Mouse (Mus musculus) heart, postnatal 25 days (tissue): ENCODE measurements around the gene D630045J12Rik. TPM values are rescaled to one million over a fixed set of nuclear protein-coding genes. Genes with fewer than 3 reads are reported as not detected.

Experiments
- DNase-seq: peaks from one replicate; pipeline ENCODE4 v3.0.0; 2022; ENCODE audit warnings: low spot score
- intact Hi-C: fragments of 180-260 bp; cut with DNase I; formaldehyde crosslinking; loops from one replicate; pipeline ENCODE4 v1.15.1; 2025
- total RNA-seq, 2 experiments: library from RNA; stranded (reverse); gene quantifications; 2 replicates each; pipeline ENCODE4 v1.2.3; 2021

D630045J12Rik gene
- total RNA-seq: 1 to 10 TPM; 1.2 to 1.7 TPM

DNA sequence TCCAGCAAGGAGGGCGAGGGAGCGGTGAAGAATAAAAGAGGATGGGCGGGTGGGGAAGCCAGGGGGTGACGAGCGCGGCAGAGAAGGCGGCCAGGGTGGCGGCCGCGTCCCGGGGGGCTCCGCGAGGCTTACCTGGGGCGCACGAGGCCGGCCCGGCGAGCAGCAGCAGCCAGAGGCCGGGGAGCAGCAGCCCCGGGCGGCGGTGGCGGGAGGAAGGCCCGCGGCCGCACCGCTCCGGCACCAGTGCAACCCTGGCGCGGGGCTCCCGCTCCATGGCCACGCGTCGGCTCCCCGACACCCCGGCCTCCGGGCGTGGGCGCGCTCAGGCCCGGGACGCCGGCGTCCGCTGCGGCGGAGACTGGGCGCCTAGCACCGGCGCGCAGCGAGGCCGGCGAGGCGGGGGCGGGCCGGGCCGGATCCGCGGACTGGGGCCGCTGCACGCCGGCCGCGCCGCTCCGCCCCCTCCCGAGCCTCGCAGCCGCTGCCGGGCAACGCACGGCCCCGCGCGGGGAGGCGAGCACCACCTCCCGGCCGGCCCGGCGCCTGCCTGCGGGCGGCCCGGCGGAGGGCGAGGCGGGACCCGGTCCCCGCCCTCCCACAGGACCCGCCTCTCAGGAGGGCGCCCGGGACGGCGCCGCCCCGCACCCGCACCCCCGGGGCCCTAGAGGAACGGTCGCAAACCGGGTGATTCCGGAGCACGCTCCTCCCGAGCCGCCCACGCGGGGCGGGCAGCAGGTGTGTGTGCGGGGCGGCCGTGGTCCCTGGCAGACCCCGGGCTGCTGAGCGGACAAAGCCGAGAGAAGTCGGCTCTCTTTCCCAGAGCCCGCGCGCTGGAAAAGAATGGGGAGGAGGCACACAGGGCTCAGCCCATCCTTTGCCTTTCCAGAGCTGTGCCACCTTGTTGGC is at the start of gene D630045J12Rik:
D630045J12Rik (minus strand) TSS at position 274 of the 906 bp plus-strand sequence.
- intact Hi-C loops: loop anchor here (2.0 kb wide), 1 partner anchor 95 kb away; no protein-coding TSS in a partner anchor
- peak; percentile 62 for DNase-seq

DNA sequence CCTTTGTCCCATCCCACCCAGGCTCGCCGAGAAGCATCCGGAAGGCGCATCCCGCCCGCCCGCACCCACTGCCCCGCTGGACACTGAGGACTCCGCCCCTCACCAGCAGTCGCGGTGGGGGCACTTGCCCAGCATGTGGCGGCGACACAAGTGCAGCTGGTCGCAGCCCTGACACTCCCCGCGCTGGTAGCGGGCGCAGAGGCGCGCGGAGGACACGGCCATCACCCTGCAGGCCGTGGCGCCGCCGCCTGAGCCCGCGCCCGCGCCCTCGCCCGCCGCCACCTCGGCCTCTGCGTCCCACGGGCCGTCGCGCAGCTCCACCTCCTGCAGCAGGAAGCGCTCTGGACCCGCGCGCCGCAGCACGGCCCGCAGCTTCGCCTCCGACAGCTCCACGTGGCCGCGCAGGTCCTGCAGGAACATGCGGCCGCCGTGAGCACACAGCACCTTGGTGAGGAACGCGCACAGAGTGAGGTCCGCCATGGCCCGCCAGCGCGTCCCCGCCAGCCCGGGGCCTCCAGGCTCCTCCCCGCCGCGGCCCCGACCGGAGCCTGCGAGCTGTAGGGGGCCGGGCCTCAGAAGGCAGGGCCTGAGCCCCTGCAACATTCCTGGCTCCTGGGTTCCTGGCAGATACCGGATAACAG is 45.1 kb upstream of the D630045J12Rik start, which contains the start of gene Zc3hav1l:
Zc3hav1l (minus strand) TSS at position 499 of the 641 bp plus-strand sequence.
- intact Hi-C loops: loop anchor here (5.0 kb wide), 1 partner anchor 58 kb away; no protein-coding TSS in a partner anchor
- peak; percentile 56 for DNase-seq

DNA sequence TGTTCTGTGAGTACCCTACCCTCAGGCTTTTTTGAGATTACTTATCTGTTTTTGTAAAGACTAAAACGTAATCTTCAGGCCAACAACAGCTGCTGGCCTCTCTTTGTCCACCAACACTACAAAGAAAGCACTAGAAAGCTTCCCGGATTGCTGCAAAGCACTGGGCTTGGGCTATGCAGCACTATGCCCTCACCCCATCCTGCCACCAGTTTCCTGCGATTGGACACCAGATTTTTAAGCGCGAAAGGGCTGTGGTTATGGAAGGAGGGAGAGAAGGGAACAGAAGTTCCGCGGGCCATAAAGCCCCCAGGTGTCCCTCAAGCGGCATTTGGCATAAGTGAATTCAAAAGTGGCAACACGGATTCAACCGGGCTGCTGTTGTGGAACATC is 44.4 kb upstream of the D630045J12Rik start:
- intact Hi-C loops: loop anchor here (5.0 kb wide), 1 partner anchor 59 kb away; no protein-coding TSS in a partner anchor
- DNase-seq: no peak

DNA sequence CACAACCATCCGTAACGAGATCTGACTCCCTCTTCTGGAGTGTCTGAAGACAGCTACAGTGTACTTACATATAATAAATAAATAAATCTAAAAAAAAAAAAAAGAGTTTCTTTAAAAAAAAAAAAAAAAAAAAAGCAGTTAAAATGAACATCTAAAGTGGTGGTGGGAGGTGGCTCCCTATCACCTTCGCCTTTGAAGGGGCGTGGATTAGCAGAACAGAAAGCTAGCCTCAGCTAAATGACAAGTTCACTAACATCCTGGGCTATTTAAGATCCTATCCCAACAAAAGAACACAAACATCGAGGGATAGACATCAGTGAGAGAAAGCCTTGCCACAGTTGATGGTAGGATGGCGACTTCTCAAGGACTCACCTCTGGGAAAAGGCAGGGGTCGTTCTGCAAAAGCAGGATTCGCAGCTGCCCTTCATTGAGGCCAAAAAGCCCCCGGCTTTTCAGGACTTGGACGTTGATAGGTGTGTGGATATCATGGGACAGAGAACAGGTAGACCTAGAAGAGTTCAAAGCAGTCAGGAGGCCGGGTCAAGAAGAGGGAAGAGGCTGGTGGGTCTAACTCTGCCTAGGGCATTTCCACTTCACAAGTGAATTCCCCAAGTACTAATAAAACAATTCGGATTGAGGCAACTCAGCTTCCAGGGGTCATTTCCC is 43.9 kb upstream of the D630045J12Rik start:
- intact Hi-C loops: loop anchor here (5.0 kb wide), 1 partner anchor 60 kb away; no protein-coding TSS in a partner anchor
- DNase-seq: no peak

DNA sequence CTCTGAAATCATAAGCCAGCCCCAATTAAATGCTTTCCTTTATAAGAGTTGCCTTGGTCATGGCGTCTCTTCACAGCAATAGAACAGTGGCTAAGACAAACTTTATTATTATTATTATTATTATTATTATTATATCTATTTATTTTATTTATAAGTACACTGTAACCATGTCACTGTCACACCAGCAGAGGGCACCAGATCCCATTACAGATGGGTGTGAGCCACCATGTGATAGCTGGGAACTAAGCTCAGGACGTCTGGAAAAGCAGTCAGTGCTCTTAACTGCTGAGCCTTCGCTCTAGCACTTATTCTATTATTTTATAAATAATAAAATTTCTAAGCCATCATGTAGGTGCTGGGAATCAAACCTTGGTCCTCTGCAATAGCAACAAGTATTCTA is 39.9 kb upstream of the D630045J12Rik start:
- no peak for DNase-seq

DNA sequence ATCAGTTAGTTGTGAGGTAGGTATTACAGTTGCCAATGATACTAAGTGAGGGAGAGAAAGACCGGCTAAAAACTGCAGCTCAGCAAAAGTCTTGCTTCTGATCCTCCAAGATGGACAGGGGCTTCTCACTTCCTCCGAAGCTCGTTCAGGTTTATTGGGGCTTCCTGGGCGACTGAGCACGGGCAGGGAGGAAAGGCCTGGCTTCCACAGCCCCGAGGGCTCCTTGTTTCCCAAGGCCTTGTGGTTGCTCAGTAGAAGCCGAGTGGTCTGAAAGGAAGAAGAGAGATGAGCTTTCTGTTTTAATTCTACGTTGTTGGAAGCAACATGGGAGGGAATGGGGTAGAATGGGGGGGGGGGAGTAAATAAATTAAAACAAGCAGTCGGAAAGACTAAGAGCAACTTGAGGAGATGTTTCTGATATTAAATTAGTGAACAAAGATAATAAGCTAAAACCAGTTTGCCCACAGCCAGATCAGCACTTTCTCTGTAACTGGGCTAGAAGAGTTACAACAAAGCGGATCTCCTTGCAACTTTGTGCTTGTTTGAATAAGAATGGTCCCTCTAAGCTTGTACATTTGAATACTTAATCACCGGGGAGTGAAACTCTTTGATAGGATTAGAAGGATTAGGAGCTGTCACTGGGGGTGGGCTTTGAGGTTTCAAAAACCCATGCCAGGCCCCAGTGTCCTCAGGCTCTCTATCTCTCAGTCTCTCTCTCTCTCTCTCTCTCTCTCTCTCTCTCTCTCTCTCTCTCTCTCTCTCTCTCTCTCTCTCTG is 39.2 kb upstream of the D630045J12Rik start:
- intact Hi-C loops: no loop called here
- DNase-seq: no peak

More for the DNA sequence above, 39.9 kb upstream of the D630045J12Rik start:
- intact Hi-C loops: no loop called here

DNA sequence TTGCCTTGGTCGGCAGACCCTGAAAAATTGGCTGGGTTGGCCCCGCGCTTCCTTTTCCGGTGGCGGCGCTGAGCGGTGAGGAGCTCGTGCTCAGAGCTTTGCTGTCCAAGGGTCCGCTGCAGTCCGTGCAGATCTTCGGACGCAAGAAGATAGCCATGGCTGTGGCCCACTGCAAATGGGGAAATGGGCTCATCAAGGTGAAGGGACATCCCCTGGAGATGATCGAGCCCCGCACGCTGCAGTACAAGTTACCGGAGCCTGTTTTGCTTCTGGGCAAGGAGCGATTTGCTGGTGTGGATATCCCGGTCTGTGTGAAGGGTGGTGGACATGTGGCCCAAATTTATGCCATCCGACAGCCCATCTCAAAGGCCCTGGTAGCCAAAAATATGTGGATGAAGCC is 30.6 kb upstream of the D630045J12Rik start:
- DNase-seq: no peak

DNA sequence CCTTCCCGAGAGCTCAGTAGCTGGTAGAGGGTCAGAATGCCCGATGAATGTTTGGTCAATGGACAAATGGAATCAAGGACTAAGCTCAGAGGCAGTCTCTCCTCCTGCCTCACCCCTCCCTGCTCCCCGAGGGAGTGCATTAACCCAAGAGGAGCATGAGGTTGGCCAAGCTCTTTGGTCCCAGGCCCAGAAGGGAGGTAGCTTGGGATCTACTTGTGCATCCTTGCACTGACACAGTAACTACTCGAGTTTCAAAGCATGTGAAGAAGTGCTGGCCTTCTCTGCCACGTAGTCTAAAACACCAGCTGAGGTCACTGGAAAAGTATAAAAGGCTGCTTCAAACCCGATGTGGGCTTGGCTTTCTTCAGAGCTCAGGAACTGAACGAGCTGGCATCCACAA is 10.7 kb upstream of the D630045J12Rik start:
- DNase-seq: no peak
- intact Hi-C loops: no loop called here

More for the DNA sequence above, 30.6 kb upstream of the D630045J12Rik start:
- intact Hi-C loops: no loop called here

DNA sequence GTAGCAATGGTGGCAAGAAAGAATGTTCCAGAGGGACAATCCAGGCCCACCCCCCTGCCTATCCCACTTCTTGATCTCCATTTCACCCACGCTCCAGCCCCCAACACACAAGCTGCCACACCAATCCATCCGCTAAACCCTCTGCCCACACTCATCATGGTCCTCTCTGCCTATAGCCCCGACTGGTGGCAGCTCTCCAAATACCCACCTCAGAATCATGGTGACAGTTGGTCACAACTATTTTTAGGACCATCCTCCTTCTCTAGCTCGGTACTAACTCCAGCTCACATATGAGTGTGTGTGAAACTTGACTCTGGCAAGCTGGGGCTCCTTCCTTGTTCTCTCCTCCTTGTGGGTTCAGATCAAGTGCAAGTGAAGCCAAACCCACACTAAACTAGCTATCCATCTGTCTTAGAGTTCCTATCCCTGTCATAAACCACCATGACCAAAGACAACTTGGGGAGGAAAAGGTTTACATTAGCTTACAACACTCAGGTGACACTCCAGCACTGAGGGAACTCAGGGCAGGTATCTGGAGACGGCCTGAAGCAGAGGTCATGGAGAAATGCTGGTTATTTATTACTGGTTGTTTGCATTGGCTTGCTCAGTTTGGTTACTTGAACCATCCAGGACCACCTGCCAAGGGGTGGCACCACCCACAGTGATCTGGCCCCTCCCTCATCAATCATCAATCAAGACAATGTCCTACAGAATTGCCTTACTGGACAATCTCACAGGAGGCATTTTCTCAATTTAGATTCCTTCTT is 9.8 kb upstream of the D630045J12Rik start:
- intact Hi-C loops: no loop called here

DNA sequence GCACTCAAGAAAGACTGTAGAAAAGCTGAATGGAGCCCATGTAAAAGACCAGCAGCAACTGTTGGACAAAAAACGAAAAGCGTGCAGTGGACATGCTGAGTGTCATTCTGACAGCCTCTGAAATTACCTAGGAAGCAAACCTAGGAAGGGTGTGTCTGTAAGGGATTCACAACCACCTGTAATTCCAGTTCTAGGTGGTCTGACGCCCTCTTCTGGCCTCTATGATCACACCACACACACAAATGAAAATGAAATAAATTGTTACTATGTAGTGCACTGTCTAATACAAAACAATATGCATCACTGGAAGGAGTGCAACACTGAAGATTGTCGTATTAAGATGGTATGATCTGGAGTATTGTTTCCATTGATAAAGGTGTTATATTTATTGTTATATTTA is 8.1 kb upstream of the D630045J12Rik start:
- intact Hi-C loops: no loop called here
- no peak for DNase-seq

More for the DNA sequence above, 9.8 kb upstream of the D630045J12Rik start:
- DNase-seq: no peak

DNA sequence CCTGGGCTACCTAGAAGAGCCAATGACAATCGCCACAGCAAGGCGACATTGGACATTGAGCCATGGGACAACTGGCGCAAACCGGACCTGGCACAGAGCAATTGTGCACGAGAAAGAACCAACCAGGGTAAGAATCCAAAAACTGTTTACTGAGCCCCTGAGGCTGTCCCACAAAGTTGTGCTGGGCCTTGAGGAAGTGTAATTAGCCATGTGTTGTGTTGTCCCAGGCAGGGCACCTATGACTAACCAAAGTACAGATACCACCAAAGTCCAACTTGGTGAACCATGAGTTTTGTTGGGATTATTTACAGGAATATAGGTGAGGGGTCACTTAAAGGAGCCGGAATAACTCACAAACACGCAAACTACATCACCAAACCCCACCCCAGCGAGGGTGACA is 3.7 kb upstream of the D630045J12Rik start:
- DNase-seq: no peak
- intact Hi-C loops: no loop called here

DNA sequence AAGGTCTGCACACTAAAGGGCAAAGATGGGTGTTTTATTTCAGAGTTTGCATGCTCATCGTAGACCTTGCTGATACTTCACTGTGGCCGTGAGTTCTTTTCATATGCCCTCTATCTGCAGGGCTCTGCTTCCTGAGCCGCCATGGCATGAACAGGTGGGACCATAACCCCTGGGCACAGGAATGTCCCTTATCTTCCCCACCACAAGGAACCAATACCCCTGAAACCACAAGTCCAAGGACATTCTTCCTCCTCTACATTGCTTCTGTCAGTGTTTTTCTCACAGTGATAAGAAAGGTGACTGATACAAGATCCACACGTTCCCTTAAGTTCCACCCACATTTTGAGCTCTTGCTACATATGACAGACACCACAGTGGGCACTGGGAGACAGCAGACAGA is 3.0 kb upstream of the D630045J12Rik start:
- no peak for DNase-seq
- intact Hi-C loops: no loop called here

DNA sequence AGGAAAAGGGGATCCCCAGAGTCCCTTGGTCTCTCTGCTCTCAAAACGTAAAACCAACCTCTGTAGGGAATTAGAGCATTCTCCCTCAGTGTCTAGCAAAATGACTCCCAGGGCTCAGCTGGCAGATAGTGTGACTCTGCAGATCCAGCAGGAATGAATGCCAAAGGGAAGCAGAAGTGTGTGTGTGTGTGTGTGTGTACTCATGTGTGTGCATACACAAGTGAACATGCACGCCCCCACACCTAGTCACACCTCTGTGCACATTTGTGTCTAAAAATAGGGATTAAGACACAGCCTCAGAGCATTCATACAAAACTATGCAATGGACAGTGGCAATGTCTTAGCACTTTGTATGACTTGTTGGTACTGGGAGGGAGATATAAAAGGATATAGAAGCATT is 2.0 kb upstream of the D630045J12Rik start:
- intact Hi-C loops: loop anchor here (2.0 kb wide), 1 partner anchor 97 kb away; no protein-coding TSS in a partner anchor
- DNase-seq: no peak

DNA sequence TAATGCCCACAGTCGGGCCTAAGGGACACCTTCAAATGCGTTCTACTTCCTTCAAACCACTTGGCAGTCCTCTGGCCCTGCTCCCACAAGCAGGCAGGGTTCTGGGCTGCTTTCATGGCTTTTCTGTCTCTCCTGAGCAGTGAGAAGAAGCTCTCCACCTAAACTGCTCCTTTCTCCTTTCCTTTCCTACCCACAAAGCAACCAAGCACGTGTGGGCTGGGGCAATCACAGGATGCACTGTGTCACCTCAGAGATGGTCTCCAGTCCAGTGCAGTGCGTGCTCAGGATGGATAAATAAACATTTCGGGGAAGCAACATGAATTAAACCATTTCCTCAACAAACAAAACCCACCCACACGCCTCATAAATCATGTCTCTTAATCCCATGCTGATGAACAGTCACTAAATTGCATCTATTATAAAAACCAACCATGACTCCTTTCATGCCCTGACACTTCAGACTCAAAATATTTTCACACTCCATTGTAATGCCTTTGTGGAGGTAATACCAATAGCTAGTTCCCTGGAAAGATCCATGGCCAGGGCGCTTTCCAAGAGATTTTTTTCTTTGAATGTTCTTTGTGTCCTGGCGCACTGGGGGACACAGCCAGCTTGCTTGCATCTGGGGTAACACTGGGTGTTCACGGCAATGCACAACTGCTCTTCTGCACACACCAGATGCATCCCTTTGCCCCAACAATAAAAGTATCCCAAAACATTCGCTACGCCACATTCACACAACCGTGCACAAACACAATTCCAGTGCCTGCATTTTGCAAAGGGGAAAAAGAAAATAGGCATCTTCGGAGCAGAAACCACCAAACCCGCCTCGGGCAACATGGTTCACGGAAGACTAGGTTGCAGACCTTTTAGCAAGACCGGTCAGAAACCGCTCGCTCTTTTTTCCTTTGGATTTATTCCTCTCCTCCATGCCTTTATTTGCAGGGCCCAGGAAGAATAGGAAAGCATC is 758 bp downstream of the D630045J12Rik start:
- no peak for DNase-seq

DNA sequence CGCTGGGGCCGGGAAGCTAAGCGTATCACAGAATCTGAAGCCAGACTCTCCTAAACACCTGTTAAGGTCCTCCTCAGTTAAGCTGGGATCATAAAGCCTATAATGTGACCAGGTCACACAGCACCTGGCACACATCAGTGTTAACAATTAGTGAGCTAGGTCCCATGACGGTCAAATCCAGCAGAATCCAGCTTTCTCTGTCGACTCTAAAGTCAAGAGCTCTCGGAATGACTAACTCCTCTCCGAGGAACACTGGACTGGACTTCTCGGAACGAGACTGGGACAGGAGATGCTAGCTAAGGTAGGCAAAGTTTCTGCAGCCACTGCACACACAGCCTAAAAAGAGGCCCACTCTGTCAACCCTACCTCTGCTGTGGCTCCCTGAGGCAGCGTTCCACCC is 1.7 kb downstream of the D630045J12Rik start:
- DNase-seq: no peak
- intact Hi-C loops: no loop called here

More for the DNA sequence above, 758 bp downstream of the D630045J12Rik start:
- intact Hi-C loops: no loop called here

DNA sequence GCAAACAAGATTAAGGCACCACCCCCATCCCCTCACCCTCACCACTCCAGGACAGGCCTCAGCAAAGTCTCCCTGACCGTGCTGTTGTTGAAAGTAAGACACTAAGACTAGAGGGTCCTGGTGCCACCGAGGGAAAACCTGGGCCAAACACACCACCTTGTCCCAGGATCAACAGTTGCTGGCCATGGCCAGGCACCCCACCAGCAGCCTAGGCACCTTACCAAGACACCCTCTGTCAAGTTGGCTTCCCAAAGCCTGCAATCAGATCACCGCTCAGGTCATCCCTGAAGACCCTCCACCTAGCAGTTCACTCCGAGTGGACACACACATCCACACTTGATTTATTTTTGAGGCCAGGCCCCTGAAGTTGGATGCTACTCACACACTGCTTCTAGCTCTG is 2.3 kb downstream of the D630045J12Rik start:
- intact Hi-C loops: no loop called here

DNA sequence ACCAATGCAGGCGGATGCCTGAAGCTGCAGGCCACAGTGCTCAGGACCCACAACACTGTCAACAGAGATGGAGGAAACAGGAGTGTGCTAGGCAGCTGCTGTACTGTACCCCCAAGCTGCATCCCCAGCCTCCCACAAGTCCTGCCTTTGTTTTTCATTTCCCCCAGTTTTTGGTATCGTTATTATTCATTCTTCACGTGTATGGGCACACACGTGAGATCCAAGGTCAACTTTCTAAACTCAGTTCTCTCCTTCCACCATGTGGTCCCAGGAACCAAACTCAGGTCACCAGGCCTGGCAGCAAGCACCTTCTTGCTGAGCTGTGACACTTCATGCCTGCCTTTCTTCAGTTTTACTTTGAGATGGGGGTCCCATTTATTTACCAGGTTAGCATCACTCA is 6.4 kb downstream of the D630045J12Rik start:
- intact Hi-C loops: no loop called here
- DNase-seq: no peak

More for the DNA sequence above, 2.3 kb downstream of the D630045J12Rik start:
- no peak for DNase-seq

DNA sequence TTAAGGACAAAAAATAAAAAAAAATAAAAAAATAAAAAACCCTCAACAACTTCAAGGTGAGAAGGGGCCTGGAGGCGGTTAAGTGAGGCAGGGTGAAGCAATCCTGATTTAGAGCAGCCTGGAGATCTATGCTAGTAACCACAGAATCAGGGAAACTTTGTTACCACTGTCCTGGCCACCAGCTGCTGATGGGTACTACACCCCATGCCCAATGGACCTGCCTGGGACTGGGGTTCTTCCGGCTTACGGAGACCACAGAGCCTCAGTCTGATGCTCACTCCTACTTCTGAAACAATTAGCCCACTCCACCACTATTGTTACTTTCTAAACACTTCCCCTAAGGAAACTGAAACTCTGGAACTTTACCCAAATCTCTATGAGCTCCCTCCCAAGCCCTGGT is 9.0 kb downstream of the D630045J12Rik start:
- intact Hi-C loops: no loop called here
- no peak for DNase-seq
